Mouse (Mus musculus) left cerebral cortex, postnatal 4 days (tissue): ENCODE results near the gene Mmp11. TPM values are rescaled to one million over a fixed set of nuclear protein-coding genes. Genes with fewer than 3 reads are reported as not detected.

ENCODE experiments used
- DNase-seq: peaks from one replicate; pipeline ENCODE4 v3.0.0-alpha.2; 2022
- intact Hi-C: fragments of 180-260 bp; cut with DNase I; formaldehyde crosslinking; loops from one replicate; pipeline ENCODE4 v1.15.1; 2025
- total RNA-seq, 2 experiments: library from RNA; stranded (reverse); gene quantifications; 2 replicates each; pipeline ENCODE4 v1.2.3; 2021

Gene Mmp11
- 10 to 100 TPM in 1 of 2 experiments, 1 to 10 TPM in 1; 9.9 to 10.7 TPM for total RNA-seq

GRCm38 (mm10) chr10:75935680-75936541 is at the start of gene Mmp11:
Gene Mmp11 (minus strand): TSS chr10:75936496.
- DNase-seq: peak; percentile 68
- intact Hi-C loops: no loop called here

- no peak for DNase-seq
- intact Hi-C loops: loop anchor here (10.0 kb wide), 1 partner anchor 225 kb away; no protein-coding TSS in a partner anchor
Observed at GRCm38 (mm10) chr10:75979432-75979831, 43.1 kb upstream of the Mmp11 start.

- DNase-seq: no peak
- intact Hi-C loops: loop anchor here (10.0 kb wide), 1 partner anchor 226 kb away; no protein-coding TSS in a partner anchor
Observed at GRCm38 (mm10) chr10:75978835-75979157, 42.5 kb upstream of the Mmp11 start.

- DNase-seq: peak; percentile 27
- intact Hi-C loops: loop anchor here (10.0 kb wide), 1 partner anchor 227 kb away; no protein-coding TSS in a partner anchor
Observed at GRCm38 (mm10) chr10:75978119-75978834, 42.0 kb upstream of the Mmp11 start.

- no peak for DNase-seq
- intact Hi-C loops: loop anchor here (10.0 kb wide), 1 partner anchor 230 kb away; no protein-coding TSS in a partner anchor
Observed at GRCm38 (mm10) chr10:75975216-75975615, 38.9 kb upstream of the Mmp11 start.

GRCm38 (mm10) chr10:75973846-75974245 is 37.5 kb upstream of the Mmp11 start:
- intact Hi-C loops: loop anchor here (10.0 kb wide), 1 partner anchor 231 kb away; no protein-coding TSS in a partner anchor
- no peak for DNase-seq

GRCm38 (mm10) chr10:75954381-75954811 is 18.1 kb upstream of the Mmp11 start, which contains the start of gene Gm5134:
Gene Gm5134 (plus strand): TSS chr10:75954514.
- no peak for DNase-seq
- intact Hi-C loops: loop anchor here (5.0 to 10.0 kb wide), 3 partner anchors 57 to 370 kb away; partner anchors contain the start of gene Ggt5

- DNase-seq: peak; percentile 38
Observed at GRCm38 (mm10) chr10:75951424-75952050, 15.2 kb upstream of the Mmp11 start.

GRCm38 (mm10) chr10:75950791-75951210 is 14.5 kb upstream of the Mmp11 start:
- intact Hi-C loops: loop anchor here (5.0 to 10.0 kb wide), 3 partner anchors 54 to 366 kb away; partner anchors contain the start of gene Ggt5
- no peak for DNase-seq

More at GRCm38 (mm10) chr10:75951424-75952050, 15.2 kb upstream of the Mmp11 start:
- intact Hi-C loops: loop anchor here (5.0 to 10.0 kb wide), 3 partner anchors 54 to 367 kb away; partner anchors contain the start of gene Ggt5

- intact Hi-C loops: loop anchor here (5.0 to 10.0 kb wide), 3 partner anchors 52 to 365 kb away; partner anchors contain the start of gene Ggt5
- no peak for DNase-seq
Observed at GRCm38 (mm10) chr10:75949053-75950045, 13.1 kb upstream of the Mmp11 start.

GRCm38 (mm10) chr10:75948079-75948478 is 11.8 kb upstream of the Mmp11 start:
- intact Hi-C loops: no loop called here
- no peak for DNase-seq

GRCm38 (mm10) chr10:75945896-75946295 is 9.6 kb upstream of the Mmp11 start:
- no peak for DNase-seq
- intact Hi-C loops: no loop called here

GRCm38 (mm10) chr10:75945213-75945612 is 8.9 kb upstream of the Mmp11 start:
- DNase-seq: no peak
- intact Hi-C loops: no loop called here

- intact Hi-C loops: no loop called here
- DNase-seq: no peak
Observed at GRCm38 (mm10) chr10:75944066-75944772, 7.9 kb upstream of the Mmp11 start.

GRCm38 (mm10) chr10:75942736-75943477 is 6.6 kb upstream of the Mmp11 start, which contains the start of gene Vpreb3:
Gene Vpreb3 (plus strand): TSS chr10:75943057.
- intact Hi-C loops: no loop called here
- no peak for DNase-seq

GRCm38 (mm10) chr10:75941042-75941824 is 4.9 kb upstream of the Mmp11 start:
- DNase-seq: no peak
- intact Hi-C loops: no loop called here

GRCm38 (mm10) chr10:75940520-75940919 is 4.2 kb upstream of the Mmp11 start, which contains the start of gene Gm867:
Gene Gm867 (minus strand): TSS chr10:75940672.
- intact Hi-C loops: no loop called here
- DNase-seq: no peak
